Mouse (Mus musculus): Measurements from ENCODE around the gene Tln1. TPM values are rescaled to one million over a fixed set of nuclear protein-coding genes. Genes with fewer than 3 reads are reported as not detected.
"Not testable (repeated sequence)": the region's sequence is repeated elsewhere in the genome, so short reads cannot be mapped to it uniquely, and the experiment has no call there.

The Tln1 gene
- polyA plus RNA-seq, 1 experiment: 78.0 TPM

- Histone ChIP-seq H3K36me3 (ENCODE audit: control insufficient read depth, insufficient read depth, low read length) (peaks cover 37% of the 10 kb centered on the region), H3K27me3 (ENCODE audit: control insufficient read depth, insufficient read depth, low read length) (no peaks in the 10 kb centered on the region), H3K4me3 (ENCODE audit: low read depth, low read length) (peak overlapping the region; percentile 14; the same call in 1 of the 2 replicates), H3K4me1 (ENCODE audit: control insufficient read depth, insufficient read depth, insufficient read length, low read length) (peaks cover 13% of the 10 kb centered on the region; the same call in 1 of the 2 replicates), H3K27ac (ENCODE audit: insufficient read depth, low read depth, low read length) (peak overlapping the region; percentile 74)
- WGBS: 45% methylated on average over 5 of the region's 5 CpGs
- TF ChIP-seq CTCF (IDR thresholded peaks at IDR 0.05; ENCODE audit: extremely low read depth, insufficient read length, insufficient replicate concordance, low read depth, low read length) (no peak), POLR2A (IDR thresholded peaks at IDR 0.05; ENCODE audit: low read depth, low read length) (no peak)
Observed at GRCm38 (mm10) chr4:43558028-43558630, 4.4 kb downstream of the Tln1 start.

- no peak overlapping the region for H3K4me3 ChIP-seq (ENCODE audit: low read depth, low read length)
- H3K27ac ChIP-seq (ENCODE audit: insufficient read depth, low read depth, low read length): no peak overlapping the region
- peaks cover 12% of the 10 kb centered on the region; the same call in 1 of the 2 replicates for H3K4me1 ChIP-seq (ENCODE audit: control insufficient read depth, insufficient read depth, insufficient read length, low read length)
- TF ChIP-seq POLR2A (IDR thresholded peaks at IDR 0.05; ENCODE audit: low read depth, low read length): no peak
- no peak for TF ChIP-seq CTCF (IDR thresholded peaks at IDR 0.05; ENCODE audit: extremely low read depth, insufficient read length, insufficient replicate concordance, low read depth, low read length)
- H3K36me3 ChIP-seq (ENCODE audit: control insufficient read depth, insufficient read depth, low read length): peaks cover 55% of the 10 kb centered on the region
- 91% methylated on average over 7 of the region's 7 CpGs for WGBS
- no peaks in the 10 kb centered on the region for H3K27me3 ChIP-seq (ENCODE audit: control insufficient read depth, insufficient read depth, low read length)
Observed at GRCm38 (mm10) chr4:43555926-43556325, 6.6 kb downstream of the Tln1 start.

- Histone ChIP-seq H3K27me3 (ENCODE audit: control insufficient read depth, insufficient read depth, low read length) (no peaks in the 10 kb centered on the region), H3K4me3 (ENCODE audit: low read depth, low read length) (no peak overlapping the region), H3K27ac (ENCODE audit: insufficient read depth, low read depth, low read length) (no peak overlapping the region), H3K36me3 (ENCODE audit: control insufficient read depth, insufficient read depth, low read length) (peaks cover 74% of the 10 kb centered on the region), H3K4me1 (ENCODE audit: control insufficient read depth, insufficient read depth, insufficient read length, low read length) (peaks cover 6% of the 10 kb centered on the region; the same call in 1 of the 2 replicates)
- TF ChIP-seq POLR2A (IDR thresholded peaks at IDR 0.05; ENCODE audit: low read depth, low read length) (no peak), CTCF (IDR thresholded peaks at IDR 0.05; ENCODE audit: extremely low read depth, insufficient read length, insufficient replicate concordance, low read depth, low read length) (no peak)
Observed at GRCm38 (mm10) chr4:43553891-43554290, 8.6 kb downstream of the Tln1 start.

GRCm38 (mm10) chr4:43552437-43552836, 10.1 kb downstream of the Tln1 start:
- H3K36me3 ChIP-seq (ENCODE audit: control insufficient read depth, insufficient read depth, low read length): peaks cover 89% of the 10 kb centered on the region
- 97% methylated on average over 5 of the region's 5 CpGs for WGBS
- H3K27me3 ChIP-seq (ENCODE audit: control insufficient read depth, insufficient read depth, low read length): no peaks in the 10 kb centered on the region
- H3K4me1 ChIP-seq (ENCODE audit: control insufficient read depth, insufficient read depth, insufficient read length, low read length): no peaks in the 10 kb centered on the region
- no peak overlapping the region for H3K27ac ChIP-seq (ENCODE audit: insufficient read depth, low read depth, low read length)
- no peak for TF ChIP-seq POLR2A (IDR thresholded peaks at IDR 0.05; ENCODE audit: low read depth, low read length)
- no peak for TF ChIP-seq CTCF (IDR thresholded peaks at IDR 0.05; ENCODE audit: extremely low read depth, insufficient read length, insufficient replicate concordance, low read depth, low read length)
- H3K4me3 ChIP-seq (ENCODE audit: low read depth, low read length): no peak overlapping the region

- H3K4me1 ChIP-seq (ENCODE audit: control insufficient read depth, insufficient read depth, insufficient read length, low read length); H3K4me3 ChIP-seq (ENCODE audit: low read depth, low read length): not testable (repeated sequence)
- 82% methylated on average over 6 of the region's 6 CpGs for WGBS
Observed at GRCm38 (mm10) chr4:43551854-43552253, 10.6 kb downstream of the Tln1 start.

GRCm38 (mm10) chr4:43549055-43549454, 13.4 kb downstream of the Tln1 start:
- Histone ChIP-seq H3K27me3 (ENCODE audit: control insufficient read depth, insufficient read depth, low read length) (no peaks in the 10 kb centered on the region), H3K4me1 (ENCODE audit: control insufficient read depth, insufficient read depth, insufficient read length, low read length) (no peaks in the 10 kb centered on the region), H3K36me3 (ENCODE audit: control insufficient read depth, insufficient read depth, low read length) (peaks cover 94% of the 10 kb centered on the region), H3K4me3 (ENCODE audit: low read depth, low read length) (no peak overlapping the region), H3K27ac (ENCODE audit: insufficient read depth, low read depth, low read length) (no peak overlapping the region)
- TF ChIP-seq CTCF (IDR thresholded peaks at IDR 0.05; ENCODE audit: extremely low read depth, insufficient read length, insufficient replicate concordance, low read depth, low read length) (no peak), POLR2A (IDR thresholded peaks at IDR 0.05; ENCODE audit: low read depth, low read length) (no peak)
- 93% methylated on average over 12 of the region's 12 CpGs for WGBS

More at GRCm38 (mm10) chr4:43551854-43552253, 10.6 kb downstream of the Tln1 start:
- H3K27me3 ChIP-seq (ENCODE audit: control insufficient read depth, insufficient read depth, low read length); H3K27ac ChIP-seq (ENCODE audit: insufficient read depth, low read depth, low read length): not testable (repeated sequence)
- peaks cover 93% of the 10 kb centered on the region for H3K36me3 ChIP-seq (ENCODE audit: control insufficient read depth, insufficient read depth, low read length)

- H3K4me3 ChIP-seq (ENCODE audit: low read depth, low read length): no peak overlapping the region
- H3K27me3 ChIP-seq (ENCODE audit: control insufficient read depth, insufficient read depth, low read length): no peaks in the 10 kb centered on the region
- H3K36me3 ChIP-seq (ENCODE audit: control insufficient read depth, insufficient read depth, low read length): peaks cover 94% of the 10 kb centered on the region
- H3K27ac ChIP-seq (ENCODE audit: insufficient read depth, low read depth, low read length): no peak overlapping the region
- WGBS: 89% methylated on average over 8 of the region's 8 CpGs
- TF ChIP-seq POLR2A (IDR thresholded peaks at IDR 0.05; ENCODE audit: low read depth, low read length): no peak
- no peak for TF ChIP-seq CTCF (IDR thresholded peaks at IDR 0.05; ENCODE audit: extremely low read depth, insufficient read length, insufficient replicate concordance, low read depth, low read length)
- H3K4me1 ChIP-seq (ENCODE audit: control insufficient read depth, insufficient read depth, insufficient read length, low read length): no peaks in the 10 kb centered on the region
Observed at GRCm38 (mm10) chr4:43547160-43547559, 15.3 kb downstream of the Tln1 start.
